ENCODE assay signal across 8 mouse cellular contexts in genomic region chr19:53313684-53314443, GRCm38 (mm10). TPM values are rescaled to one million over a fixed set of nuclear protein-coding genes. Genes with fewer than 3 reads are reported as not detected.
A peak's percentile ranks its signal among the peaks of the same experiment; 100 is the strongest.
DNase-seq lines count a peak whose midpoint lies in the region; ATAC-seq and TF ChIP-seq lines count a peak whose summit lies in the region.

No protein-coding gene starts in this region.

- peak overlapping the region; percentile 95 for H3K4me2 ChIP-seq in heart, embryonic 11.5 days
- H3K4me2 ChIP-seq in kidney, embryonic 16.5 days (replicated peaks; ENCODE audit: low read depth, low read length), result peak overlapping the region; percentile 97
- H3K4me2 ChIP-seq in myocyte (ENCODE audit: low read depth), result peak overlapping the region; percentile 97

- DNase-seq in brain, embryonic 14.5 days (ENCODE audit: low read depth), result peak; percentile 99
- peak; percentile 96 for DNase-seq in liver, adult 2 months (ENCODE audit: extremely low read depth, low read depth, low spot score)
- peak; percentile 98 for DNase-seq in splenic B cell, adult 2 months (ENCODE audit: low read depth, low spot score)

- WGBS in heart, embryonic 11.5 days (ENCODE audit: insufficient replicate concordance), result under 1% methylated on average over 52 of the region's 52 CpGs
- WGBS in kidney, embryonic 16.5 days, result 0% methylated on average over 52 of the region's 52 CpGs
- WGBS in liver, adult 2 months, result under 1% methylated on average over 52 of the region's 52 CpGs

- H3K27me3 ChIP-seq in C2C12 (ENCODE audit: control insufficient read depth, insufficient read depth, insufficient read length) (no peaks in the 10 kb centered on the region), myocyte (ENCODE audit: control insufficient read depth, insufficient read depth, insufficient read length) (no peaks in the 10 kb centered on the region)
- no peaks in the 10 kb centered on the region for H3K27me3 ChIP-seq in erythroblast, embryonic 14.5 days (ENCODE audit: control insufficient read depth)
- H3K27me3 ChIP-seq in heart, embryonic 11.5 days (ENCODE audit: control insufficient read depth, insufficient read depth, low read length), result no peaks in the 10 kb centered on the region
- no peaks in the 10 kb centered on the region for H3K27me3 ChIP-seq in kidney, embryonic 16.5 days (ENCODE audit: insufficient read depth, low read length)
- no peaks in the 10 kb centered on the region for H3K27me3 ChIP-seq in liver, adult 2 months (ENCODE audit: control insufficient read depth, insufficient read depth, low read length)
- H3K27me3 ChIP-seq in splenic B cell, adult 2 months (ENCODE audit: control insufficient read depth, insufficient read depth, low read length, poor library complexity, severe bottlenecking), result no peaks in the 10 kb centered on the region; the same call in 1 of the 2 replicates

- no peak for TF ChIP-seq CTCF in C2C12 (IDR thresholded peaks at IDR 0.05; ENCODE audit: control insufficient read depth, insufficient read depth, insufficient read length)
- TF ChIP-seq CTCF in brain, embryonic 14.5 days (IDR thresholded peaks at IDR 0.05; ENCODE audit: borderline replicate concordance, extremely low read depth, insufficient read depth, insufficient read length), result no peak
- no peak for TF ChIP-seq CTCF in liver, adult 2 months (IDR thresholded peaks at IDR 0.05; ENCODE audit: low read depth, low read length)

- H3K4me3 ChIP-seq in C2C12 (ENCODE audit: insufficient read depth, poor library complexity, severe bottlenecking), result peak overlapping the region; percentile 57
- peak overlapping the region; percentile 99 for H3K4me3 ChIP-seq in erythroblast, embryonic 14.5 days (replicated peaks)
- peak overlapping the region; percentile 90 for H3K4me3 ChIP-seq in heart, embryonic 11.5 days (ENCODE audit: low read depth, low read length)
- H3K4me3 ChIP-seq in kidney, embryonic 16.5 days (ENCODE audit: low read length), result peak overlapping the region; percentile 93
- peak overlapping the region; percentile 83 for H3K4me3 ChIP-seq in liver, adult 2 months (ENCODE audit: insufficient read depth, low read depth, low read length)
- peak overlapping the region; percentile 93 for H3K4me3 ChIP-seq in myocyte

- H3K4me1 ChIP-seq in erythroblast, embryonic 14.5 days (ENCODE audit: control insufficient read depth), result peaks cover 72% of the 10 kb centered on the region
- peaks cover 17% of the 10 kb centered on the region for H3K4me1 ChIP-seq in heart, embryonic 11.5 days (ENCODE audit: control insufficient read depth, insufficient read depth, low read length)
- H3K4me1 ChIP-seq in kidney, embryonic 16.5 days (ENCODE audit: insufficient read depth, low read length), result peaks cover 24% of the 10 kb centered on the region
- no peaks in the 10 kb centered on the region for H3K4me1 ChIP-seq in liver, adult 2 months (ENCODE audit: control insufficient read depth, insufficient read depth, low read length)

- TF ChIP-seq POLR2A in brain, embryonic 14.5 days (IDR thresholded peaks at IDR 0.05; ENCODE audit: borderline replicate concordance, extremely low read depth, insufficient read depth, insufficient read length, poor library complexity, severe bottlenecking), result peak; percentile 22; the same call in 1 of the 2 replicates
- peak; percentile 55 for TF ChIP-seq POLR2A in liver, adult 2 months (IDR thresholded peaks at IDR 0.05; ENCODE audit: extremely low read depth, insufficient read depth, low read length)
- peak; percentile 19 for TF ChIP-seq POLR2A in myocyte (IDR thresholded peaks at IDR 0.05; ENCODE audit: insufficient read length, low read depth)

- H3K27ac ChIP-seq in heart, embryonic 11.5 days (ENCODE audit: low read depth, low read length), result peak overlapping the region; percentile 98
- H3K27ac ChIP-seq in kidney, embryonic 16.5 days (ENCODE audit: low read length), result peak overlapping the region; percentile 97
- peak overlapping the region; percentile 94 for H3K27ac ChIP-seq in liver, adult 2 months (replicated peaks; ENCODE audit: insufficient read depth, low read depth, low read length)

- peak; percentile 84 for ATAC-seq in heart, embryonic 11.5 days (replicated peaks; ENCODE audit: insufficient number of reproducible peaks, low FRiP score, low TSS enrichment)
- ATAC-seq in kidney, embryonic 16.5 days (ENCODE audit: low FRiP score, low TSS enrichment), result peak; percentile 88

- H3K79me2 ChIP-seq in C2C12 (ENCODE audit: control insufficient read depth, insufficient read depth) (no peaks in the 10 kb centered on the region), myocyte (ENCODE audit: control insufficient read depth, insufficient read depth) (peaks cover 5% of the 10 kb centered on the region)
- peaks cover 7% of the 10 kb centered on the region; the same call in 1 of the 2 replicates for H3K79me2 ChIP-seq in liver, adult 2 months (ENCODE audit: control insufficient read depth, insufficient read depth, low read length)

- H3K36me3 ChIP-seq in C2C12 (ENCODE audit: control insufficient read depth, insufficient read depth), result no peaks in the 10 kb centered on the region
- H3K36me3 ChIP-seq in erythroblast, embryonic 14.5 days (ENCODE audit: control insufficient read depth), result peaks cover 34% of the 10 kb centered on the region
- H3K36me3 ChIP-seq in heart, embryonic 11.5 days (ENCODE audit: control insufficient read depth, insufficient read depth, low read length), result no peaks in the 10 kb centered on the region
- no peaks in the 10 kb centered on the region for H3K36me3 ChIP-seq in kidney, embryonic 16.5 days (ENCODE audit: insufficient read depth, low read length)
- H3K36me3 ChIP-seq in liver, adult 2 months (ENCODE audit: control insufficient read depth, insufficient read depth, low read length), result no peaks in the 10 kb centered on the region
- no peaks in the 10 kb centered on the region for H3K36me3 ChIP-seq in myocyte (ENCODE audit: control insufficient read depth, insufficient read depth)
- no peaks in the 10 kb centered on the region for H3K36me3 ChIP-seq in splenic B cell, adult 2 months (ENCODE audit: control insufficient read depth, insufficient read depth, low read length, poor library complexity, severe bottlenecking)

- H3K79me3 ChIP-seq in C2C12 (ENCODE audit: low read depth), result peaks cover 3% of the 10 kb centered on the region

- peak overlapping the region; percentile 81 for H3ac ChIP-seq in C2C12 (ENCODE audit: control insufficient read depth, insufficient read length, low read depth)
- peak overlapping the region; percentile 53 for H3ac ChIP-seq in myocyte (ENCODE audit: control insufficient read depth, insufficient read length)

- no peaks in the 10 kb centered on the region for H3K9me3 ChIP-seq in erythroblast, embryonic 14.5 days (ENCODE audit: control insufficient read depth, low read length)
- no peaks in the 10 kb centered on the region for H3K9me3 ChIP-seq in heart, embryonic 11.5 days (replicated peaks; ENCODE audit: control insufficient read depth, low read length)
- H3K9me3 ChIP-seq in kidney, embryonic 16.5 days (ENCODE audit: low read length), result no peaks in the 10 kb centered on the region

- peak overlapping the region; percentile 96 for H3K9ac ChIP-seq in heart, embryonic 11.5 days (ENCODE audit: low read depth, low read length)
- H3K9ac ChIP-seq in kidney, embryonic 16.5 days (replicated peaks; ENCODE audit: low read length), result peak overlapping the region; percentile 88
- H3K9ac ChIP-seq in liver, adult 2 months (ENCODE audit: low read depth, low read length), result peak overlapping the region; percentile 84

TF ChIP-seq in C2C12, 6 proteins besides CTCF, POLR2A, EP300 and RAD21:
- TF ChIP-seq MYOD1 (IDR thresholded peaks at IDR 0.05; ENCODE audit: control insufficient read depth, insufficient read length, low read depth), result no peak
- peak; percentile 21 for TF ChIP-seq USF1 (IDR thresholded peaks at IDR 0.05; ENCODE audit: low read depth)
- peak; percentile 98 for TF ChIP-seq MAX (IDR thresholded peaks at IDR 0.05)

TF ChIP-seq in myocyte, 11 proteins besides CTCF, POLR2A, EP300 and RAD21:
- TF ChIP-seq MYOG (IDR thresholded peaks at IDR 0.05; ENCODE audit: control insufficient read depth in 1 of 3, insufficient read depth in 1 of 3, insufficient read length in 2 of 3, low read depth in 2 of 3) (no peak), REST (IDR thresholded peaks at IDR 0.05; ENCODE audit: insufficient read depth, insufficient read length) (no peak), MYOD1 (IDR thresholded peaks at IDR 0.05; ENCODE audit: control insufficient read depth in 1 of 3, insufficient read length in 2 of 3, low read depth in 2 of 3) (peak in 1 of 3 experiments; percentile 13), MAX (IDR thresholded peaks at IDR 0.05; ENCODE audit: low read depth) (peak; percentile 77), CEBPB (IDR thresholded peaks at IDR 0.05; ENCODE audit: insufficient read depth, poor library complexity, severe bottlenecking) (no peak)

RNA-seq across cellular contexts. Expression of gene Mxi1, which starts 3.5 kb away (rescaled TPM):
- polyA plus RNA-seq in C2C12 (2012; fragmentation: generic; extraction: Trizol) (10.5 TPM), myocyte (2012; fragmentation: generic; extraction: Trizol) (11.9 TPM)
- 37.1 and 44.2 TPM in 2 replicates for polyA plus RNA-seq in brain, embryonic 14.5 days (2012; rRNA removed)
- 12.9 and 14.0 TPM in 2 replicates for polyA plus RNA-seq in erythroblast, embryonic 14.5 days (2012)
- polyA plus RNA-seq in heart, embryonic 11.5 days (2014; fragmentation: Nextera tagmentation; extraction: Ambion mirVana), result 33.1 and 36.6 TPM in 2 replicates
- polyA plus RNA-seq in kidney, embryonic 16.5 days (2015; fragmentation: Nextera tagmentation; extraction: Ambion mirVana), result 19.2 and 32.1 TPM in 2 replicates
- total RNA-seq in liver, adult 2 months (2014; rRNA removed), result 16.0 and 16.1 TPM in 2 replicates
- 11.8 and 15.7 TPM in 2 replicates for polyA plus RNA-seq in liver, adult 2 months (2012; rRNA removed)

RNA-seq across cellular contexts. Expression of gene Gm10197, which starts 57.7 kb away (rescaled TPM):
- polyA plus RNA-seq in C2C12 (2012; fragmentation: generic; extraction: Trizol) (not detected), myocyte (2012; fragmentation: generic; extraction: Trizol) (not detected)
- not detected in 2 replicates for polyA plus RNA-seq in brain, embryonic 14.5 days (2012; rRNA removed)
- polyA plus RNA-seq in erythroblast, embryonic 14.5 days (2012), result not detected in 2 replicates
- 2.1 and 3.5 TPM in 2 replicates for polyA plus RNA-seq in heart, embryonic 11.5 days (2014; fragmentation: Nextera tagmentation; extraction: Ambion mirVana)
- polyA plus RNA-seq in kidney, embryonic 16.5 days (2015; fragmentation: Nextera tagmentation; extraction: Ambion mirVana), result not detected in 2 replicates
- total RNA-seq in liver, adult 2 months (2014; rRNA removed), result not detected in 2 replicates
- polyA plus RNA-seq in liver, adult 2 months (2012; rRNA removed), result not detected in 2 replicates

Comparison
In these comparisons a context has a peak if more than half of its experiments do, and no peak if none do; other contexts are left out.
1. Peak in every context shown above with its lines: DNase-seq, ATAC-seq, H3K4me3 ChIP-seq and H3K27ac ChIP-seq.